Mouse (Mus musculus) CH12.LX (cell line): ENCODE measurements around the gene Pacs1. TPM values are rescaled to one million over a fixed set of nuclear protein-coding genes. Genes with fewer than 3 reads are reported as not detected.

Experiments used
- DNase-seq: peaks from one replicate; pipeline ENCODE4 v3.0.0-alpha.2; 2013; ENCODE audit errors: extremely low read depth
- H3K27ac ChIP-seq: 2 replicates; pipeline ENCODE4 v1.5.1; 2012; ENCODE audit warnings: low read depth, mild to moderate bottlenecking, control low read depth, moderate library complexity; ENCODE audit not compliant: insufficient read depth
- H3K27me3 ChIP-seq: replicated peaks from 2 replicates; pipeline ENCODE3; 2012; ENCODE audit warnings: inconsistent platforms
- H3K36me3 ChIP-seq, 2 experiments: replicated peaks in 1 of 2; 2 replicates each; pipeline versions ENCODE3 to v1.6.1; 2012; ENCODE audit warnings: inconsistent platforms in 1 of 2, low read length in 1 of 2, mild to moderate bottlenecking in 1 of 2, mixed read lengths in 1 of 2, moderate library complexity in 1 of 2; ENCODE audit not compliant: control insufficient read depth in 1 of 2, insufficient read depth in 1 of 2
- H3K4me1 ChIP-seq, 2 experiments: 2 replicates each; pipeline ENCODE4 v1.6.1; 2012; ENCODE audit warnings: inconsistent platforms in 1 of 2, moderate library complexity in 1 of 2; ENCODE audit not compliant: insufficient read depth in 2 of 2, control insufficient read depth in 1 of 2
- H3K4me2 ChIP-seq: 2 replicates; pipeline ENCODE4 v1.6.1; 2012; ENCODE audit warnings: low read depth, mild to moderate bottlenecking, control low read depth; ENCODE audit not compliant: poor library complexity, insufficient read depth, severe bottlenecking
- H3K4me3 ChIP-seq, 3 experiments: fragments of 150-350 bp in 1 of 3; sonication (generic) in 1 of 3; replicated peaks in 1 of 3; 2 replicates each; pipeline versions ENCODE3 to v1.5.1; 2011 to 2012; ENCODE audit warnings: low read depth in 2 of 3, low read length in 2 of 3, mild to moderate bottlenecking in 2 of 3, moderate library complexity in 2 of 3, control low read depth in 1 of 3, improper control_type of control experiment in 1 of 3, inconsistent platforms in 1 of 3, mixed read lengths in 1 of 3; ENCODE audit not compliant: poor library complexity in 1 of 3
- H3K79me2 ChIP-seq: replicated peaks from 2 replicates; pipeline ENCODE4 v1.6.1; 2012; ENCODE audit warnings: mild to moderate bottlenecking, moderate library complexity; ENCODE audit not compliant: control insufficient read depth, poor library complexity, insufficient read depth, severe bottlenecking; ENCODE audit errors: extremely low read depth
- H3K9ac ChIP-seq: 2 replicates; pipeline ENCODE4 v1.6.1; 2012; ENCODE audit warnings: low read depth, mild to moderate bottlenecking, control low read depth, moderate library complexity; ENCODE audit not compliant: insufficient read depth
- H3K9me3 ChIP-seq: replicated peaks from 2 replicates; pipeline ENCODE3; 2012; ENCODE audit warnings: low read length, inconsistent platforms, mixed read lengths
- CHD1 ChIP-seq: IDR thresholded peaks from 2 replicates; pipeline ENCODE4 v1.6.1; 2012; ENCODE audit warnings: low read depth, low read length, improper control_type of control experiment, inconsistent platforms
- E2F4 ChIP-seq: IDR thresholded peaks from 2 replicates; pipeline ENCODE4 v1.6.1; 2011; ENCODE audit warnings: low read depth, low read length, improper control_type of control experiment; ENCODE audit not compliant: insufficient replicate concordance
- ETS1 ChIP-seq: conservative IDR thresholded peaks from 2 replicates; pipeline ENCODE4 v1.6.1; 2012; ENCODE audit warnings: low read depth, mild to moderate bottlenecking, inconsistent platforms, low read length, improper control_type of control experiment, moderate library complexity
- JUN ChIP-seq: IDR thresholded peaks from 2 replicates; pipeline ENCODE4 v1.6.1; 2011; ENCODE audit warnings: low read depth, mild to moderate bottlenecking, low read length, improper control_type of control experiment, moderate library complexity; ENCODE audit not compliant: insufficient read depth
- JUND ChIP-seq: conservative IDR thresholded peaks from 2 replicates; pipeline ENCODE4 v1.6.1; 2011; ENCODE audit warnings: low read depth, low read length, improper control_type of control experiment
- MAFK ChIP-seq: IDR thresholded peaks from 2 replicates; pipeline ENCODE4 v1.6.1; 2011; ENCODE audit warnings: low read length, improper control_type of control experiment; ENCODE audit not compliant: insufficient replicate concordance
- MAX ChIP-seq: IDR thresholded peaks from 2 replicates; pipeline ENCODE4 v1.6.1; 2011; ENCODE audit warnings: low read length, improper control_type of control experiment
- MYC ChIP-seq: IDR thresholded peaks from 2 replicates; pipeline ENCODE4 v1.6.1; 2011; ENCODE audit warnings: low read depth, mild to moderate bottlenecking, improper control_type of control experiment, low read length
- NELFE ChIP-seq: IDR thresholded peaks from 2 replicates; pipeline ENCODE4 v1.6.1; 2011; ENCODE audit warnings: low read depth, low read length, improper control_type of control experiment
- POLR2A ChIP-seq: IDR thresholded peaks from 2 replicates; pipeline ENCODE4 v1.6.1; 2011; ENCODE audit warnings: low read depth, mild to moderate bottlenecking, improper control_type of control experiment, low read length
- POLR2AphosphoS2 ChIP-seq: IDR thresholded peaks from 2 replicates; pipeline ENCODE4 v1.6.1; 2011; ENCODE audit warnings: low read depth, low read length, improper control_type of control experiment
- RAD21 ChIP-seq: IDR thresholded peaks from 2 replicates; pipeline ENCODE4 v1.6.1; 2011; ENCODE audit warnings: low read depth, mild to moderate bottlenecking, low read length, improper control_type of control experiment, moderate library complexity
- RCOR1 ChIP-seq: conservative IDR thresholded peaks from 2 replicates; pipeline ENCODE4 v1.6.1; 2012; ENCODE audit warnings: low read depth, mild to moderate bottlenecking, inconsistent platforms, low read length, improper control_type of control experiment
- SIN3A ChIP-seq: IDR thresholded peaks from 2 replicates; pipeline ENCODE4 v1.6.1; 2012; ENCODE audit warnings: low read length, improper control_type of control experiment, inconsistent platforms
- SMC3 ChIP-seq: IDR thresholded peaks from 2 replicates; pipeline ENCODE4 v1.6.1; 2011; ENCODE audit warnings: low read depth, low read length, improper control_type of control experiment
- TBP ChIP-seq: conservative IDR thresholded peaks from 2 replicates; pipeline ENCODE4 v1.6.1; 2011; ENCODE audit warnings: low read depth, low read length, improper control_type of control experiment
- UBTF ChIP-seq: IDR thresholded peaks from 2 replicates; pipeline ENCODE4 v1.6.1; 2012; ENCODE audit warnings: low read depth, mild to moderate bottlenecking, inconsistent platforms, low read length, improper control_type of control experiment, moderate library complexity
- ZC3H11A ChIP-seq: IDR thresholded peaks from 2 replicates; pipeline ENCODE4 v1.6.1; 2012; ENCODE audit warnings: low read depth, mild to moderate bottlenecking, inconsistent platforms, low read length, improper control_type of control experiment
- ZKSCAN1 ChIP-seq: IDR thresholded peaks from 2 replicates; pipeline ENCODE4 v1.6.1; 2012; ENCODE audit warnings: low read depth, inconsistent platforms, low read length, improper control_type of control experiment, borderline replicate concordance
- ZMIZ1 ChIP-seq: IDR thresholded peaks from 2 replicates; pipeline ENCODE4 v1.6.1; 2012; ENCODE audit warnings: low read depth, mild to moderate bottlenecking, inconsistent platforms, low read length, improper control_type of control experiment
- ZNF384 ChIP-seq: IDR thresholded peaks from 2 replicates; pipeline ENCODE4 v1.6.1; 2012; ENCODE audit warnings: low read depth, low read length, improper control_type of control experiment, inconsistent platforms
- dilution Hi-C: fragments of 300-500 bp; cut with MboI; formaldehyde crosslinking; loops from 2 replicates; pipeline ENCODE4 v1.14.3; 2020; ENCODE audit warnings: low sequenced_read_pairs; ENCODE audit not compliant: extremely low pct_unique_long_range_greater_than_20kb, extremely low pct_ligation_motif_present
- in situ Hi-C: fragments of 300-500 bp; cut with MboI; formaldehyde crosslinking; loops from 3 replicates; pipeline ENCODE4 v1.14.3; 2019; ENCODE audit warnings: low sequenced_read_pairs, low pct_ligation_motif_present, low pct_unique_long_range_greater_than_20kb, mixed read lengths
- polyA plus RNA-seq: library from polyadenylated mRNA; unstranded; fragments of >175 nt; gene quantifications from 2 replicates; pipeline ENCODE4 v1.2.1, GENCODE M21; 2012; ENCODE audit warnings: low read depth; ENCODE audit not compliant: insufficient read length
- total RNA-seq, 2 experiments: library from RNA; depleted of rRNA; stranded (reverse); fragments of 300-350 nt in 1 of 2; fragments of >200 nt in 1 of 2; gene quantifications; 2 replicates each; pipeline ENCODE4 v1.2.3; 2012 to 2014

The Pacs1 gene
- total and polyA plus RNA-seq, 3 experiments: 2.4 to 14.4 (median 10.1) TPM

- in situ Hi-C loops: no loop called here
- peaks cover 9% of the 10 kb centered on the region for H3K9me3 ChIP-seq
- H3K79me2 ChIP-seq: no peaks in the 10 kb centered on the region; the same call in 1 of the 2 replicates
- H3K27me3 ChIP-seq: no peaks in the 10 kb centered on the region
- no peak overlapping the region for H3K27ac ChIP-seq
- H3K4me1 ChIP-seq: peaks cover 4% of the 10 kb centered on the region in 2 experiments; a peak in 2 of 4 replicates
- no peaks in the 10 kb centered on the region for H3K36me3 ChIP-seq
- DNase-seq: no peak
- dilution Hi-C loops: no loop called here
- no peak overlapping the region for H3K4me3 ChIP-seq
- no peak for TF ChIP-seq UBTF
- TF ChIP-seq RCOR1: no peak
- TF ChIP-seq JUN: no peak
- TF ChIP-seq CHD1: no peak
- no peak for TF ChIP-seq E2F4
- no peak for TF ChIP-seq ZMIZ1
- TF ChIP-seq SIN3A: no peak
- no peak for TF ChIP-seq MYC
- TF ChIP-seq MAX: no peak
- TF ChIP-seq TBP: no peak
- TF ChIP-seq NELFE: no peak
- TF ChIP-seq SMC3: no peak
- no peak for TF ChIP-seq ZKSCAN1
- TF ChIP-seq POLR2A: no peak
- TF ChIP-seq ZNF384: no peak
- TF ChIP-seq POLR2AphosphoS2: no peak
- H3K9ac ChIP-seq: no peak overlapping the region
- no peak overlapping the region for H3K4me2 ChIP-seq
These were observed 91.0 kb downstream of the Pacs1 start for GRCm38 (mm10) chr19:5181926-5182325.

- H3K27me3 ChIP-seq: no peaks in the 10 kb centered on the region
- DNase-seq: no peak
- H3K4me1 ChIP-seq: peaks cover 4% of the 10 kb centered on the region in 2 experiments; a peak in 2 of 4 replicates
- peaks cover under 1% of the 10 kb centered on the region for H3K9me3 ChIP-seq
- TF ChIP-seq JUN (no peak), ETS1 (no peak), ZC3H11A (no peak), MAX (no peak), MAFK (no peak; the same call in 1 of the 2 replicates), SMC3 (no peak), RAD21 (no peak), RCOR1 (no peak), JUND (no peak), SIN3A (no peak), ZKSCAN1 (no peak), POLR2A (no peak)
- H3K9ac ChIP-seq: peak overlapping the region; percentile 45; the same call in 1 of the 2 replicates
- dilution Hi-C loops (no loop called here), in situ Hi-C loops (no loop called here)
- H3K4me2 ChIP-seq: no peak overlapping the region
- no peaks in the 10 kb centered on the region for H3K36me3 ChIP-seq
- H3K27ac ChIP-seq: no peak overlapping the region
- H3K79me2 ChIP-seq: no peaks in the 10 kb centered on the region
- no peak overlapping the region for H3K4me3 ChIP-seq
These were observed 94.3 kb downstream of the Pacs1 start for GRCm38 (mm10) chr19:5178631-5179030.
